Mouse (Mus musculus) kidney, postnatal 0 days (tissue): ENCODE data around the gene Cfap97d2. TPM values are rescaled to one million over a fixed set of nuclear protein-coding genes. Genes with fewer than 3 reads are reported as not detected.
A peak's percentile ranks its signal among the peaks of the same experiment; 100 is the strongest.

Experiments used
- ATAC-seq: fragments of 200-750 bp; cut with Nextera tagmentation; replicated peaks from 2 replicates; pipeline ENCODE4 v1.8.0; 2017; ENCODE audit warnings: low read depth, moderate number of reproducible peaks, moderate TSS enrichment, moderate library complexity; ENCODE audit not compliant: low FRiP score
- DNase-seq: peaks from one replicate; pipeline ENCODE4 v3.0.0-alpha.2; 2016; ENCODE audit warnings: low spot score
- H3K27ac ChIP-seq: fragments of 300-500 bp; sonication (generic); 2 replicates; pipeline ENCODE4 v1.5.1; 2014; ENCODE audit warnings: mild to moderate bottlenecking
- H3K27me3 ChIP-seq: fragments of 300-500 bp; sonication (generic); 2 replicates; pipeline ENCODE4 v1.6.1; 2014; ENCODE audit warnings: low read length, mixed read lengths; ENCODE audit not compliant: insufficient read depth
- H3K36me3 ChIP-seq: fragments of 300-500 bp; sonication (generic); 2 replicates; pipeline ENCODE4 v1.6.1; 2014; ENCODE audit warnings: low read length, mixed read lengths; ENCODE audit not compliant: insufficient read depth
- H3K4me1 ChIP-seq: fragments of 300-500 bp; sonication (generic); replicated peaks from 2 replicates; pipeline ENCODE4 v1.6.1; 2014; ENCODE audit warnings: antibody characterized with exemption, low read length, mixed read lengths; ENCODE audit not compliant: insufficient read depth
- H3K4me2 ChIP-seq: fragments of 300-500 bp; sonication (generic); 2 replicates; pipeline ENCODE4 v1.6.1; 2014; ENCODE audit warnings: mild to moderate bottlenecking, low read length, moderate library complexity, mixed read lengths
- H3K4me3 ChIP-seq: fragments of 300-500 bp; sonication (generic); replicated peaks from 2 replicates; pipeline ENCODE4 v1.5.1; 2014; ENCODE audit warnings: low read depth, low read length
- H3K9ac ChIP-seq: fragments of 300-500 bp; sonication (generic); 2 replicates; pipeline ENCODE4 v1.6.1; 2014; ENCODE audit warnings: low read depth, low read length
- H3K9me3 ChIP-seq: fragments of 300-500 bp; sonication (generic); replicated peaks from 2 replicates; pipeline ENCODE4 v1.6.1; 2016; ENCODE audit warnings: low read length, inconsistent platforms, mixed read lengths
- CTCF ChIP-seq: IDR thresholded peaks from 2 replicates; pipeline ENCODE4 v1.5.1; 2016; ENCODE audit warnings: antibody characterized with exemption, low read depth, mild to moderate bottlenecking, moderate library complexity
- WGBS: fragments of 180-500 bp; shearing (Covaris S2); extraction: QIAGEN DNeasy Blood & Tissue Kit; methylation state at CpG from one replicate; pipeline ENCODE4 v1.1.7; 2014; 5-methylcytosine and 5-hydroxymethylcytosine counted together
- polyA plus RNA-seq: library from polyadenylated mRNA; unstranded; fragments of >200 nt; fragmentation: Nextera tagmentation; extraction: Ambion mirVana; gene quantifications from 2 replicates; pipeline ENCODE4 v1.2.1, GENCODE M21; 2015

Cfap97d2 gene
- polyA plus RNA-seq, 1 experiment from 2014 or later = not detected

DNA sequence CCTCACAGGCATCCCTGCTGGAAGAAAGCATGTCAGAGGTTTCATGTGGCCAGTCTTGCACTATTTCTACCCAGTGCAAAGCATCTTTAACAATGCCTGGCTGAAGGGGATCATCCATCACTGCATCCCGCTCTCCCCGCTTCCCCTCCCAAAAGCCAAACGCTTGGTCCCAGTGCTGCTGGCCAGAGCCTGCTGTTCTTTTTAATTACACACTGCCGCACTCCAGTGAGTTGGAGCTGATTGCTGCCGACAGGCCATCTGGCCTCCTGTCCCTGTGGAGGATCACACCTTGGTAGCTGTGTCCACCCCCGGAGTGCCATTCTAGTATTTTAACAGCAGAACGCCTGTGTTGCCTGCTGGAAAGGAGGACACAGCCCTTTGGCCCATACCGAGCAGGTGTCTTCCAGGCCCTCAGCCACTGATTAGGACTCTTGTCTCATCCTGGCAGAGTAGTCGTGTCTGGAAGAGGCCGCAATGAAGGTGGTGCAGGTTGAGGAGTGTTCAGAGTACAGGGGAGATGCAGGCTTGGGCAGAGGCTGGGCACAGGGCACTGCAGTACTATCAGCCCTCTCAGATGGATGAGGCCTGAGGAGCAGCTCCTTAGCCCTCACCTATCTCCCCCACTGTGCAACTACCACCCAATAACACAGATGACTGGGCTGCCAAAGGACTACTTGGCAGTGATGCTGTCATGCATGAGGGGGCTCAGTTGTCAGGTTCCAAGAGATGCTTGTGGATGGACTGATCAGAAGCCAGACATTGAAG is 13.2 kb upstream of the Cfap97d2 start:
- Histone ChIP-seq H3K27me3 (no peaks in the 10 kb centered on the region), H3K9ac (no peak overlapping the region), H3K27ac (no peak overlapping the region), H3K4me2 (no peak overlapping the region), H3K36me3 (no peaks in the 10 kb centered on the region), H3K4me1 (no peaks in the 10 kb centered on the region), H3K9me3 (no peaks in the 10 kb centered on the region), H3K4me3 (no peak overlapping the region)
- DNase-seq = no peak
- no peak for ATAC-seq
- WGBS = 39% methylated on average over 10 of the region's 10 CpGs
- TF ChIP-seq CTCF = no peak

DNA sequence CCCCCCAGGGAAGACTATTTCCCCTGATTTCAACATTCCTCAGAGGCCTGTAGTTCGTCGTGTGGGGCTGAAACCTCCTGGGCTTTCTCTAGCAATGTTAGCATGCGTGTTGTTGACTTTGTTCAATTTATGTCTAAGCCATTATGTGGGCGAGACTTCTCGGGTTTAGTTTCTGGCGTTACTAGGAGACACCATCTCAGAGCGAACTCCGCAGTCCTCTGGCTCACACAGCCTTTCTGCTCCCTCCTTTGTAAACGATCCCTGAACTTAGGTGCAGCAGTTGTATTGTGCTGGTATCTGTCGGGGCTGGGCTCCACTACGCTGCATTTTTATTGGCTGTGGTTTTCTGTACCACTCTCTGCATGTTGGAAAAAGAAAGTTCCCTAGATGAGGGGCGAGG is 11.0 kb upstream of the Cfap97d2 start:
- TF ChIP-seq CTCF = no peak
- peak; percentile 67 for DNase-seq
- no peak for ATAC-seq
- no peaks in the 10 kb centered on the region for H3K9me3 ChIP-seq
- no peaks in the 10 kb centered on the region for H3K4me1 ChIP-seq
- H3K9ac ChIP-seq = no peak overlapping the region
- WGBS = 35% methylated on average over 12 of the region's 12 CpGs
- H3K27me3 ChIP-seq = no peaks in the 10 kb centered on the region
- no peak overlapping the region for H3K27ac ChIP-seq
- no peak overlapping the region for H3K4me3 ChIP-seq
- no peaks in the 10 kb centered on the region for H3K36me3 ChIP-seq
- no peak overlapping the region for H3K4me2 ChIP-seq

DNA sequence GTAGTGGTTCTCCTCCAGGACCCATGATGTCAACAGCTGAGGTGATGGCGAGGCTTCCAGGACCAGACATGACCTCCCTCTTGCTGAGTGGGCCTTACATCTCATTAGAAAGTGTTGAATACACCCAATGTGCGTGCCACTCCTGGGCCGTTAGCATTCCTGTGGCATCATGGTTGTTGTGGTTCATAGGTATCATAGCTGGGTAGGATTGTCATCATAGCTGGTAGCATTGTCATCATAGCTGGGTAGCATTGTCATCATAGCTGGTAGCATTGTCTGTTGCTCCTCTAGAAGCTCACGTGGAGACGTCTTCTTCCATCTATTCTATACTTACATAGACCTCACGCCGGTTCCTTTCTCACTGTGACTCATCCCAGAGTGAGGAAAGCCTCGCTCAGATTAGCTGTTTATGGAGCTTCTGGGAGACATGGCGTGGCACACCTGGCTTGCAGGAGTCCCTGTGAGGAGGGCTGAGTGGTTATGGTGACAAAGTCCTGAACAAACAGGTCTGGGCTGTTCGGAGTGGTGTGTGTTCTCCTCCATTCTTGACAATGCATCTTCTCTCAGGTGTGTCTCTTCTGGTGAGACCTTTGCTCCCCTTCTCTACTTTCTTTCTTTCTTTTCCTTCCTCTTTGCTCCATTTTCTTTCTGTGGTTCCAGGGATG is 10.4 kb upstream of the Cfap97d2 start:
- Histone ChIP-seq H3K4me1 (no peaks in the 10 kb centered on the region), H3K9me3 (no peaks in the 10 kb centered on the region), H3K4me3 (no peak overlapping the region), H3K36me3 (no peaks in the 10 kb centered on the region), H3K4me2 (no peak overlapping the region), H3K27ac (no peak overlapping the region), H3K9ac (no peak overlapping the region), H3K27me3 (no peaks in the 10 kb centered on the region)
- ATAC-seq (no peak), DNase-seq (no peak)
- TF ChIP-seq CTCF = no peak
- 93% methylated on average over 10 of the region's 10 CpGs for WGBS

DNA sequence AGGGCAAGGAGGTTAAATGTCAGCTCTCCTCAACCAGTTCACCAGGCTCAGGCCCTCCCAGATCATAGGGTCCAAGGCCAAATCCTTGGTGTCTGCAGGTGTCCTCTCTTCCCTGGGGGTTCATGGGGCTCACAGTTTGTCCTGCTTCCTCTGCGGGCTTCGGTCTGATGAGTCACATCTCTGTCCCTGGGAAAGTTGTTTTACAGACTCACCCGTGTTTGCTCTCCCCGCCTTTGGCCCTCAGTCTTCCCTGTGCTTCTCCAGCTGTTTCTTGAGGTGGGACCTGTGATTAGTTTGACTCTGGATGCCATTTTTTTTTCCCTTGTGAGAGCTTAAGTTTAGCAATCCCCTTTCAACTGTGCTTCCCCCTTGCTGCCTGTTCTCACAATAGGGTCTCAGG is 9.5 kb upstream of the Cfap97d2 start:
- Histone ChIP-seq H3K27ac (no peak overlapping the region), H3K4me2 (no peak overlapping the region), H3K36me3 (no peaks in the 10 kb centered on the region), H3K4me1 (no peaks in the 10 kb centered on the region), H3K9me3 (no peaks in the 10 kb centered on the region), H3K4me3 (no peak overlapping the region), H3K27me3 (no peaks in the 10 kb centered on the region), H3K9ac (no peak overlapping the region)
- DNase-seq = no peak
- ATAC-seq = no peak
- no peak for TF ChIP-seq CTCF
- WGBS = 86% methylated on average over 4 of the region's 4 CpGs

DNA sequence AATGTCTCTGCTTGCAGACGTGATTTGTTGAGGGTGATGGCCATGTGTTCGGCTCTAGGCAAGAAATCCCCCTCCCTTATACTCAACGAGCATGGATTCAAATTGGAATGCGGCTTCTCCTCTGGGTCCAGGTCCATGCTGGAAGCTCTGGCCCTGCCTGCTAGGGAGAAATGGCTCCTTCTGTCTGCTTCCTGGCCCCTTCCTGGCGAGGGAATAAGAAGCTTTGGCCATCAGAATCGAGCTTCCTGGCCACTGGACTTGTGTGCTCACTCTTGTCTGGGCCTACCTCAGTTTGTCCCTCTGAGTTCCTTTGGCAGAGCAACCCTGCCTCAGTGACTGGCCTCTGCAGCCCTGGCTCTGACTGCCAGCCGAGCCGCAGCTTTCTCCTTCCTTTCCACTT is 8.5 kb upstream of the Cfap97d2 start:
- Histone ChIP-seq H3K4me3 (no peak overlapping the region), H3K27ac (no peak overlapping the region), H3K9ac (no peak overlapping the region), H3K4me2 (no peak overlapping the region), H3K36me3 (no peaks in the 10 kb centered on the region), H3K27me3 (no peaks in the 10 kb centered on the region), H3K4me1 (no peaks in the 10 kb centered on the region), H3K9me3 (no peaks in the 10 kb centered on the region)
- ATAC-seq (no peak), DNase-seq (no peak)
- 66% methylated on average over 8 of the region's 8 CpGs for WGBS
- no peak for TF ChIP-seq CTCF

DNA sequence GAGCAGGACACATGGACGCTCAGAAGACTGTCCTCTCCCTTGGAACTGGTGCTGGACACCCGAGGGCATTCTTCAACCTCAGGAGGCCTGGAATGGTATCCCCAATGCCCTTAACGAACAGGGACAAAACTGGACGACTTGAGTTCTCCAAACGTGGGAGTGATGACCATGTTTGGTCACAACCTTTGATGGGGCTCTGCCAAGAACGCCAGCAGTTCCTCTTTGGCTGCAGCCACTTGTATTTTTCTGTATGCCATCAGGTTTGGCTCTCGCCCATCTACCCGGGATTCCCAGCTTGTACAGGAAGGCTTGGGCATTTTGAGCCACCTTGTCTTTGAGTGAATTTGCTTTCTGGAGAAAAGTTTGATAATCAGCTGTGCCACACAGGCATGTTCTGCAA is 8.0 kb upstream of the Cfap97d2 start:
- WGBS = 74% methylated on average over 8 of the region's 8 CpGs
- no peaks in the 10 kb centered on the region for H3K27me3 ChIP-seq
- H3K36me3 ChIP-seq = no peaks in the 10 kb centered on the region
- H3K27ac ChIP-seq = no peak overlapping the region
- H3K9me3 ChIP-seq = no peaks in the 10 kb centered on the region
- no peak overlapping the region for H3K9ac ChIP-seq
- H3K4me2 ChIP-seq = no peak overlapping the region
- H3K4me3 ChIP-seq = no peak overlapping the region
- no peaks in the 10 kb centered on the region for H3K4me1 ChIP-seq
- DNase-seq (no peak), ATAC-seq (no peak)
- no peak for TF ChIP-seq CTCF
